Mouse (Mus musculus): ENCODE data around the gene Uba5. TPM values are rescaled to one million over a fixed set of nuclear protein-coding genes. Genes with fewer than 3 reads are reported as not detected.
A peak's percentile ranks its signal among the peaks of the same experiment; 100 is the strongest.

Uba5 gene
- total RNA-seq, 2 experiments from 2014 or later = 42.1 to 43.4 TPM

DNA sequence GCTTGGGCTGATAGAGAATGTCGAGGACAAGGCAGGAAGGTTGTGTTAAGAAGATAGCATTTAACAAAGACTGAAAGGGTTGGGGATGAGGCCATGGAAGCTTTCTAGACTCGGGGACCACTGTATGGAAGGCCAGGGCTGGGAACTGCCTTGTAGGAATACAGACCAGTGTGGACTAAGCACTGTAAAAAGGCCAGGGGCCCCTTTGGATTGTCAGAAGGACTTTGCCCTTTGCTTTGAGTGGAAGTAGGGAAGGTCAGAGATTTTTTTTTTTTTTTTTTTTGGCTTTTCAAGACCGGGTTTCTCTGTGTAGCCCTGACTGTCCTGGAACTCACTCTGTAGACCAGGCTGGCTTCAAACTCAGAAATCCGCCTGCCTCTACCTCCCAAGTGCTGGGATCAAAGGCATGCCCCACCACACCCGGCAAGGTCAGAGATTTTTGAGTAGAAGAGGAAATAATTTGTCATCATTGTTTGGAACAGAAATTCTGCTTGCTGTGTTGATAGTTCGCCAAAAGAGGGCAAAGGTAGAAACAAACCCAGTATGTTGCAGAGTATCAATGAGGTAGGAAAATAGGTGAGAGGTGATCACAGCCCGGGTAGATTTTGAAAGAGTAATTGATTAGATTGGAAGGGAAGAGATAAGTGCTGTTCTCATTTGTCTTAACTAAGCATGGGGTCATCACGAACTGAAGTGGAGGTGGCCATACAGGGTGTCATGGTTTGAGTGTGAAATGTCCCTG lies 8.1 kb upstream of the Uba5 start:
- intact Hi-C loops (cut with DNase I) = no loop called here
- DNase-seq (ENCODE audit: extremely low spot score in 1 of 2, low spot score in 2 of 2) = no peak

DNA sequence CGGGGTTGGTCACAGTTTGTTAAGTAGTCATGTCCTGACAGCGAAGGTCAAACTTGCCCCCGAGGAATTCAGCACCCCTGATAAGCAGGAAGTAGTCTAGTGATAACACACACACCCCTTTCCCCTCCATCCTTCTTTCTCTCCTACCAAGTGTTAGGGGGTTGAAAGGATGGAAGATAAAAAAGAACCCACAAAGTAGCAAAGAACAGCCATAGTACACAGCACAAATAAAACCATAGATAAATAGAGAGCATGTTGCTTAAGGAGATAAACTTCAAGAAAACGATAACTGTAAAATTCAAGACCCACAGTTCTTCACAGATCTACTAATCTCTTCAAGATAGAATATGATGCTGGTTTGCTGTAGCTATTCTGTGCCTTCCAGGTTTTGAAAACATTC lies 7.3 kb upstream of the Uba5 start:
- intact Hi-C loops (cut with DNase I) = no loop called here

DNA sequence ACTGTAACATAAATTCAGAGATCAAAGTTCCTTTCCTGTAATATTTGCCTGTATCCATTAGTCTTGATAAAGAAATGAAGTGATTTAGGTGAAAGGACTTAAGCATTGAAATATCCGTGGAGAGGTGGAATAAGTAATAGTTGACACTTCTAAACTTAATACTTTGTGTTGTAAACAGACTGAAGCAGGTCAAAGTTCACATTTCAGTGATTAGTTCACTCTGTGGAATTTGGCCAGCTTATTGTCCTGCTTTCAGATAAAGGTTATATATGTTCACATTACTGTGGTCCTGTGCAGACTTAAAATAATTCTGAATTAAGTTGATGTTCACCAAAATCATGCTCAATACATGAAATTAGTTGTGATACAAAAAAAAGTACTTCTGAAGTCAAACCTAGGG lies 1.6 kb upstream of the Uba5 start:
- intact Hi-C loops (cut with DNase I) = no loop called here
- DNase-seq (ENCODE audit: extremely low spot score in 1 of 2, low spot score in 2 of 2) = no peak

More for the DNA sequence above, 7.3 kb upstream of the Uba5 start:
- no peak for DNase-seq (ENCODE audit: extremely low spot score in 1 of 2, low spot score in 2 of 2)

DNA sequence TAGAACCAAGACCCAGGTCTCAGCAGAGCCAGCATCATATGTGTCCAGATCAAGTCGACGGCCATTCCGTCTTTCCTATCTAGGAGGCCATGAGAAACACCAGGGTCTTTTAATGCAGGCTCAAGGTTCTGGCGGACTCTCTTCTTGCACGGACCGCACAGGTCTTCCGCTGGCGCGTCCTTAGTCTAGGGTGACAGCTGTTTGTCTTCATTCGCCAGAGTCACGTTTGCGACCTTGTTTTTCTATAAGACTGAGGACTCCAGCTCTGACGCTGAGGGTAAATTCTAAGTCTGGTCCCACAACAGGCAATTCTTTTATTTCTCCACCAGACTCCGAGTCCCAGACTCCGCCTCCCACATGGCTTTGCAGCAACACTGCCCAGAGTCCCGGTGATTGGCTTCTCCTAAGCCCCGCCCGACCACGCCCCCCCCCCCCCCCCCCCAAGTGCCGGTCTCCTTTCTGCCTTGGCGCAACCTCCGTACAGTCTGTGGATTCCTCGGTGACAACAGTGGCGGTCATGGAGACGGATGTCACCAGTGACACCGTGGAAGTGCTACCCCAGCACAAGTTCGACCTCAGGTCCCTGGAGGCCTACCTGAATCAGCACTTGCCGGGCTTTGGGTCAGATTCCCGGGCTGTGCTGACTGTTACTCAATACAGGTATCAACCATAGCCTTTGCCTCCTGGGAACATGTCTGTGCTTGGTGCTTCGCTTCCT lies 469 bp upstream of the Uba5 start, which contains the start of gene Acad11:
Gene Acad11 (plus strand): TSS at position 134 of the 718 bp plus-strand sequence.
- intact Hi-C loops (cut with DNase I) = no loop called here

DNA sequence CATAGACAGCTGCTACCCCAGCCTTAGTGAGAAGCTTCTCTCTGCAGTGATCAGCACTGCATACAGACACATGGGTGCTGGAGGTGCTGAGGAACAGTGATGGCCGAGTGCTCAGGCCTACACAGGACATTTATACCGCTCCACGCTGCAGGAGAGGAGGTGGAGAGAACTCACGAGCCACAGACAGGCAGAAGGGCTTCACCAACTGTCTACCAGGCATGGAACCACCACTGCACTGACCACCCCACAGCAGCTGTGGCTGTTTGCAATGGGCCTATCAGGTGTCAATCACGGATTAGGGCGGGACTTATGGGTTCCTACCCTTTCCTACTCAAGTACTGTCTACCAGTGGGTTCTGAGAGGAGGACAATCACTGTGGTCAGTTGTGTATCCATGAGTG lies 11.9 kb downstream of the Uba5 start:
- no peak for DNase-seq (ENCODE audit: extremely low spot score in 1 of 2, low spot score in 2 of 2)
- intact Hi-C loops (cut with DNase I) = loop anchor here (5.0 kb wide), 1 partner anchor 136 kb away; no protein-coding TSS in a partner anchor

More for the DNA sequence above, 469 bp upstream of the Uba5 start, which contains the start of gene Acad11:
- peak; percentile 82 to 87 for DNase-seq (ENCODE audit: extremely low spot score in 1 of 2, low spot score in 2 of 2)

DNA sequence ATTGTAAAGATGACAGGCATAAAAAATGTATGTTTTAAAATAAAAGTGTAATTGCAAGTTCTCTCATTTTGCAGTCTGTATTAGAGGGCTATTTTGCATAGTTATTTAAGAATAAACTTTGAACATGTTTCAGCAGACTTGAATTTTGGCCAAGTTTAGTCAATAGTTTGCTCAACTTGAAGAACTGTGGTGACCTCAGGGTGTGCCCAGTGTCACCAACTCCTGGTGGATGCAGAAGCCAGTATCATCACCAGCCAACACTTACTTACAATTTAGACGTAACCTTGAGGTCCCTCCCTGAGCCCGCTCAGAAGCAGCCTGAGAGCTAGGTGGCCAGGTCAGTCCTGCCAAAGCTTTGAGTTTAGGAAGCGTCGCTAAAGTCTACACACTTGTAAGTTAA lies 19.3 kb downstream of the Uba5 start:
- DNase-seq (ENCODE audit: extremely low spot score in 1 of 2, low spot score in 2 of 2) = no peak
- intact Hi-C loops (cut with DNase I) = no loop called here

DNA sequence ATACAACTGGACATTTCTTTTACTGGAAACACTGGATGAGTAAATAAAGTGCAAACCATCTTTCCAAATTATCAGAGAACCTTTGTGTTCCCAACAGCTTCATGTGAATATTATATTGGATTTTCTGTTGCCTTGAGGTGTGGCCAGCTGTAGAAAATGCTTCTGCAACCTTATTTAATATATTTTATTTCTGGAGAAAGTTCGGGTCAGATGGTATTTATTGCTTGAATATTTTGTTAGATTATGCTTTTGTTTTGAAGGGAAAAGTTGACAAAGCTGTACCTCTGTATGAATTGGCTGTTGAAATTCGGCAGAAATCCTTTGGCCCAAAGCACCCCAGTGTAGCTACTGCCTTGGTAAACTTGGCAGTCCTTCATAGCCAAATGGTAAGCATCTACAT lies 22.6 kb downstream of the Uba5 start, which contains the start of gene Gm28305:
Gene Gm28305 (plus strand): TSS at position 301 of the 400 bp plus-strand sequence.
- no peak for DNase-seq (ENCODE audit: extremely low spot score in 1 of 2, low spot score in 2 of 2)
- intact Hi-C loops (cut with DNase I) = no loop called here

DNA sequence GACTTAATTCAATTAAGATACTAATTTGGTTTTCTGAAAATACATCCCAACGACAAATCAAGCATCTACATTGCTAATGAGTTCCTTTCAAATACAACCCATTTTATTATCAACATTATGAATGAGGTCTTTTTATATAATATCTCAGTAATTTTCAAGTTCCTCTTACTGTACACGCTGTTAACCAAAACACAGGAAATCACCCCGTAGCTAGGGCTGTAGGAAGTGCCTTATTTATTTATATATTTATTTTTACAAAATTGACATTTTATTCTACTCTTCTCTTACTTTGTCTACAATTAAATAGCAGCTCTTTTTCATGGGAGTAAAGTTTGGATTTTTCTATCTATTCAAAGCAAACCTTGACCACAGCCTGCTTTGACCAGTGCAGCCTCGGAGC lies 23.2 kb downstream of the Uba5 start:
- intact Hi-C loops (cut with DNase I) = no loop called here
- DNase-seq (ENCODE audit: extremely low spot score in 1 of 2, low spot score in 2 of 2) = no peak

DNA sequence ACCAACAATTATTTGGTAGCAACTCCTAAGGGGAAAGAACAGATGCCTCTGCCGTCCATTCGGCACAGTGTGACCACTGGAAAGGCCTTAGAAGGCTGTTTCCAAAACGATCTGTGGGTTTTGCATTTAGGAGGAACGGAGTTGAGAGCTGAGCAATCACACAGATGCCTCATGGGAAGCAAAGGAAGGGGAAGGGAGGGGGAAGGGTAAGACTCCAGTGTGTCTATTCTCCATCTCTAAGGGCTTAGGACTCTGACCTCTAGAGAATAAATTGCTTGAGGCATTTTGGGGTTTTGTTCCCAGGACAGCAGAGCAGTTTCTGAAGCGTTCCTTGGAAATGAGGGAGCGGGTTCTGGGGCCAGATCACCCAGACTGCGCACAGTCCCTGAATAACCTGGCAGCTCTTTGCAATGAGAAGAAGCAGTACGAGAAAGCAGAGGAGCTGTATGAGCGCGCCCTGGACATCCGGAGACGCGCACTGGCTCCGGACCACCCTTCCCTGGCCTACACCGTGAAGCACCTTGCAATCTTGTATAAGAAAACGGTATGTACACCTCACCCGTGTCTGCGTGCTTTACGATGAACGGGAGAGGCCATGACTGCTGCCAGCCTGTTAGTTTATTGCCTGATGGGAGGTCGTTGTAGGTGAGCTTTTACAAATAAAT lies 23.8 kb downstream of the Uba5 start:
- no peak for DNase-seq (ENCODE audit: extremely low spot score in 1 of 2, low spot score in 2 of 2)
- intact Hi-C loops (cut with DNase I) = no loop called here

DNA sequence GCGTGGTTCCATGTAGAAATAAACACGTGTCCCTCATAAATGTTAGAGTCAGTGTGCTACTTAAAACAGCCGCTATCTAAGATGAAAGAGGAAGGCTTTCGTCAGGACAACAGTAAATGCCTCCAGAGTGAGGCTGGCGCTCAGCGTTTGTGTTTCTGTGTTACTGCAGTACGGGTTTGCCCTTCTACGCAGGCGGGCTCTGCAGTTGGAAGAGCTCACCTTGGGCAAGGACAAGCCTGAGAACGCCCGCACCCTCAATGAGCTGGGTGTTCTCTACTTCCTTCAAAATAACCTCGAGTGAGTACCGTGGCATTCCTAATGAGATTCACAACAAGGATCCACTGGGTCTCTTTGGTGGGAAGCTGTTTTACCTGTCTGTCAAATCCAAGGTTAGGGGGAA lies 24.7 kb downstream of the Uba5 start:
- intact Hi-C loops (cut with DNase I) = no loop called here
- no peak for DNase-seq (ENCODE audit: extremely low spot score in 1 of 2, low spot score in 2 of 2)

DNA sequence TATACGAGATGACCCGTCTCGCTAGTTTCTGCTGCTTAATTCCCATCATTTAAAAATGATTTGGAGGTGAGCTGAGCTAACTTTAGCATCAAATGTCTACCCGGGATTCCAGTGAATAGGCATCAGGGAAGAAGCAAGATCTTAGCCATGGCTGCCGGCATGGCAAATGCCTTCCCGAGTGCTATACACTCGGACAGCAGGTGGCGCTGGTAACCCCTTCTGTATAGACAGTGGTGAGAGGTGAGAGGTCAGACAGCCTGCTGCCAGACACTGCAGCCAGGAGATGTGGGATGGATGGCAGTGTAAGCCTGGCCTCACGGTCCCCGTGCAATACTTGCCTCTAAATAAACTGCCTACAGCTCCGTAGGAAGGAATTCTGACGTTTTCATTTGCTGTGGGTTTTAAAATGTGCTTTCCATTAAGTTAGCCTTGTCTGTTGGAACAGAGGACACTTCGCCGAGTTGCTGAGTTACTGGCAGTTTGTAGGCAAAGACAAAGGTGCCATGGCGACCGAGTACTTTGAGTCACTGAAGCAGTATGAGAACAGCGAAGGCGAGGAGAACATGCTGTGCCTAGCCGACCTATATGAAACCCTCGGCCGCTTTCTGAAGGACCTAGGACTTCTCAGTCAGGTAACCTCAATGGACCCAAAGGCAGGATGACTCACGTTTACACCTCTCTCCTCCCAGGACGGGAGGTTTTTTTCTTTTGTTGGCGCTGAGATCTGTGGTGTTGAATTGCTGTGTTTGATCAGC lies 27.5 kb downstream of the Uba5 start:
- intact Hi-C loops (cut with DNase I) = no loop called here
- DNase-seq (ENCODE audit: extremely low spot score in 1 of 2, low spot score in 2 of 2) = peak; percentile 33 to 85

DNA sequence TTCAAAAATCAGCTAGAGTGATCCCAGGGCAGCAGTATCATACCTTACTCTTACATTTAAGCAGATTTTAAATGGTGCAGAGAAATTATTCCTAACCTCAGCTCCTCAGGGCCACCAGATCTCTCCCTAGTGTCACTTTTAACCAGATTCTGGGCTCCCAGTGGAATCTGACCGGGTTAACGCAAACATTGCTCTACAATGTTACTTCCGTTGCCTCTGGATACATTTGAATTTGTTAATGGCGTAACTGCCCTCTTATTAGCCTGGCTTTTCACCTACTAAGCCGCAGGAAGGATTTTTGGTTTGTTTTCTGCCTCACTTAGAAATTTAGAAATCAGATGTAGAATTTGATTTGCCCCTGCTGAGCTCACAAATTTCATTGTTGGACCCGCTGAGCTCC lies 28.2 kb downstream of the Uba5 start:
- no peak for DNase-seq (ENCODE audit: extremely low spot score in 1 of 2, low spot score in 2 of 2)
- intact Hi-C loops (cut with DNase I) = no loop called here

DNA sequence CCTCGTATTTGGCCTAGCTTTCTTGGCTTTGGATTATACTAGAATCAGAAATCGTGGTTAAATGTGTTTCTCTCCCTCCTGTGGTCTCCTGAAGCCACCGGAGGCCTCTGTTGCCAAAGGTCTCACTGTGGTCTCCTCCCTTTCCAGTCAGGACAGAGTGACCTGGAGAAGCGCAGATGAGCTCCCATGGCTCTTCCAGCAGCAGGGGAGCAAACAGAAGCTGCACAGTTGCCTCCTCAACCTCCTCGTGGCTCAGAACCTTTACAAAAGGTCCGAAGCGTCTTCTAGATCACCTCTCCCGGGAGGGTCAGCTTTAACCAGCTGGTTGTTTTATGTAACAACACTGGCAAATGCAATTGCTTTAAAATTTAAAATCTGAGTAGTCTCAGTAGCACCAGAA lies 28.7 kb downstream of the Uba5 start:
- intact Hi-C loops (cut with DNase I) = no loop called here
- DNase-seq (ENCODE audit: extremely low spot score in 1 of 2, low spot score in 2 of 2) = no peak

DNA sequence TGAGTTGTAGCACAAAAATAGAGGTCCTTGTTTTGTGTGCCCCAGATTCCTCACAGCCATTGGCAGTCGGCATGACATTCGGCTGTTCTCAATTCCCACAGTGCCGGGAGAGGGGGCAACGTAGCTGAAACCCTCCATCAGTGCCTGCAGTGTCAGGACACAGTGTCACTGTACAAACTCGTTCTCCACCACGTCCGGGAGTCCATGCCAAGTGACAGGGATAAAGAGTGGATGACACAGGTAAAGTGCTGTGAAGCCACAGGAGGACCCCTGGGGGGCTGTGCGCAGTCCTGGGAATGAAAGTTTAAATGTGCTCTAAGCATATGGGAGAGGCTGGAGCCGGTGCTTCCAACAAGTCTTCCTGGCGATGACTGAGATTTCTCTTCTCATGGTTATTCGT lies 33.1 kb downstream of the Uba5 start:
- intact Hi-C loops (cut with DNase I) = no loop called here
- DNase-seq (ENCODE audit: extremely low spot score in 1 of 2, low spot score in 2 of 2) = no peak

DNA sequence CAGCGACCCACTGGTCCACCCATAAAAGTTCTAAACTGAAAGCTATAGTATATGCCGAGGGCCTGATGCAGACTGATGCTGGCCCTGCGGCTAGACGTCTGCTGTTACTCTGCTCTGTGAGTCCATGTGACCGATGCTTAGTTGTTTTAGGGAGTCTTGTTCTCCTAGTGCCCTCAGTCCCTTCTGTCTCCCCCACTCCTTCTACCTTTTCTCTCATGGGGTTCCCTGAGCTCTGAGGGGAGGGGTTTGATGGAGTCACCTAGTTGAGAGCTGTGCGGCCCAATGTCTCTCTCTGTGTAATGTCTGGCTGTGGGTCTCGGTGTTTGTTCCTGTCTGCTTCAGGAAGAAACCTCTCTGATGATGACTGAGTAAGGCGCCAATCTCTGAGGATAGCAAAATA lies 35.7 kb downstream of the Uba5 start:
- intact Hi-C loops (cut with DNase I) = no loop called here
- no peak for DNase-seq (ENCODE audit: extremely low spot score in 1 of 2, low spot score in 2 of 2)

DNA sequence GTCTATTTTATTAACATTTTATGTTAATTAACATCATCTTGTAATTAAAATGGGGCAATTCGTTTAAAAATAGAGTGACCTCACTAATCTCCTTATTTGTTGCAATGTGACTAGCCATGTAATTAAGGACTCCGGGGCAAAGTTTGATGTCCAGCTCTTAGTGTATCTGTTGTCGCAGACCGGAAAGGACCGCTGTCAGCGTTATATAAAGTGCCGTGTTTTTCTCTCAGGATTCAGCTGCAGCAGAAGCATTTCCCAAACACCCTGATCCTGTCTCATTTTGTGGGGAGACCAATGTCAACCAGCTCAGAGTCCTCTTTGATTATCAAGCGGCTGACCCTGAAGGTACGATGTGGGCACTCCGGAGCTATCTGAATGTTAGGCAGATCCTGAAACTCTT lies 41.9 kb downstream of the Uba5 start:
- intact Hi-C loops (cut with DNase I) = no loop called here
- no peak for DNase-seq (ENCODE audit: extremely low spot score in 1 of 2, low spot score in 2 of 2)

DNA sequence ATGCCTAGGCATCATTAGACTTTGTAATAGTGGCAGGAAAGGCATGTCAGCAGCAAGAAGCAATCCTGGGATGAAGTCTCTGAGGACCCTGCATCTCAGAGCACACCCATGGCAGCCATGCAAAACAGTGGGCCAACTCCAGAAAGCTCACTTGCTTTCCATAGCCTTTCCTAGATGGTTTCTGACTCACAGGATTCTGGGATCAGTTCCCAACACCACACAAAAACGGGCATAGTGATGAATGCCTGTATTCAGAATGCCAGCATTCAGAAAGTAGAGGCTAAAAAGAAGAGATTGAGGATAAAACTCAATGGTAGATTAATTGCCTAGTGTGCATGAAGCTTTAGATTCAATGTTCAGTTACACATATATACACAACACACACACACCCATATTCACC lies 48.4 kb downstream of the Uba5 start:
- DNase-seq (ENCODE audit: extremely low spot score in 1 of 2, low spot score in 2 of 2) = no peak
- intact Hi-C loops (cut with DNase I) = no loop called here

DNA sequence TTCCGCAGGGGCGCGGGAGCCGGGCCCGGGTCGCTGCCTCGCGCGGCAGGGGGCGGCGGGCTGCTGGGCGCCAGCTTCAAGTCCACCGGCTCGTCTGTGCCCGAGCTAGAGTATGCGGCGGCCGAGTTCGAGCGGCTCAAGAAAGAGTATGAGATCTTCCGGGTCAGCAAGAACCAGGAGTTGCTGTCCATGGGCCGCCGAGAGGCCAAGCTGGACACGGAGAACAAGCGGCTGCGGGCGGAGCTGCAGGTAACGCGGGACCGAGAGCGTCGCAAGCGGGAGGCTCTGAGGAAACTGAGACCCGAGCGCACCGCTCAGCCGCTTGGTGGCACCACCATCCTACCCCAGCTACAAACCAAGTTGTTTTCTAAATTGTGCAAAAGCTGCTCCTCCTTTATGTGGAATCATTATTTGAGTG lies 60.0 kb downstream of the Uba5 start:
- intact Hi-C loops (cut with DNase I) = no loop called here
- DNase-seq (ENCODE audit: extremely low spot score in 1 of 2, low spot score in 2 of 2) = peak; percentile 54 to 86
